Mouse (Mus musculus) lung, postnatal 0 days (tissue): Measurements from ENCODE around the gene Ccn1.

ENCODE experiments used
- CTCF ChIP-seq: IDR thresholded peaks from 2 replicates; pipeline ENCODE4 v1.5.1; 2016; ENCODE audit warnings: antibody characterized with exemption, mild to moderate bottlenecking
- EP300 ChIP-seq: IDR thresholded peaks from 2 replicates; pipeline ENCODE4 v1.6.1; 2016; ENCODE audit warnings: antibody characterized with exemption, mild to moderate bottlenecking, control low read depth

DNA sequence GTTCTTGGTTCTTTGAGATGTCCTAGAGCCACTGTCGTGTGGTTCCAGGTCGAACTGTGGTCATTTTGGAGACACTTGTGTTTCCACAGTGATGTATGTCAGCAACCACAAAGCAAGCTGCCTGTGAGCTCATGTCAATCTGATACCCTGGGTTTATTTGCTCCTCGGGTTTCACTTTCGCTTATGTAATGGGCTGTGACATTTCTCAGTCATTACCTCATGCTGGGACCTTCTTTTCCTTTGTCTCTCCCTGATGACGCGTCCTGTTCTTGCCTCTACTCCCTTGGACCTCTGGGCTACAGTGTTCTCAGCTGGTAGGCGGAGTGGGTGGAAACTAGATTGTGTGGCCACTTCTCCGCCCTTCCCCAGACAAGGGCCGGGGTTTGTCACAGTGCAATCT lies 31.5 kb downstream of the Ccn1 start:
- no peak for TF ChIP-seq CTCF
- TF ChIP-seq EP300, result no peak
